13 mouse cellular contexts compared by ENCODE assay signal in the genomic region with DNA sequence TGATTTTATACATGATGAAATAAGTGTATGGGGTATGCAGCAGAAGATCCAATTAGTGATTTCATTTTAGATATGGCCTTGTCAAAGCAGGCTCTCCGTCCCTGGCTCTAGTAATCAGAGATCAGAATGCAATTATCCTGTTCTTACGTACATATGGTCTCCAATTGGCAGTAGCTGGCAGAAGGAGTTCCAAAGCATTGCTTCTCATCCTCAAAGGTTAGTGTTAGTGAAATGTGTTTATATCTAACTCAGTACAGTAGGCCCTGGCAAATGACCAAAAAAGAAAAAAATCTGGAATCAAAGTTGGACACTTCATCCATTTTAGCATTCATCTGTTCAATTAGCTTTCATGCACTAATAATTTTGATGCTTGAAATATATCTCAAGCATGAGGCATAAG.
"Had no signal": no experiment of that assay in that cellular context is flagged by ENCODE, and none has a peak within 500 bp of the region (broad histone marks: within the 10 kb centered on the region; RNA-seq: fewer than 3 reads in every experiment).

No protein-coding gene starts in this region.

- H3K4me2 ChIP-seq: limb, embryonic 12.5 days; liver, embryonic 13.5 days; neural tube, embryonic 12.5 days; stomach, embryonic 15.5 days had no signal

- H3K9me3 ChIP-seq: limb, embryonic 12.5 days; liver, embryonic 13.5 days; neural tube, embryonic 12.5 days; stomach, embryonic 15.5 days had no signal

- H3K36me3 ChIP-seq: limb, embryonic 12.5 days; liver, embryonic 13.5 days; neural tube, embryonic 12.5 days; stomach, embryonic 15.5 days had no signal

- ATAC-seq: liver, postnatal 0 days had no signal

- DNase-seq: kidney, postnatal 10 days; kidney, postnatal 4 days; layer of hippocampus, adult 9-11 months; liver; liver, embryonic 13.5 days; liver, postnatal 0 days; midbrain, embryonic 14.5 days; right cerebral cortex, postnatal 14 days; thymus, adult 2 months; thymus, postnatal 36 days had no signal

- H3K4me1 ChIP-seq: limb, embryonic 12.5 days; liver, embryonic 13.5 days; neural tube, embryonic 12.5 days; stomach, embryonic 15.5 days had no signal

- H3K9ac ChIP-seq: limb, embryonic 12.5 days; liver, embryonic 13.5 days; liver, postnatal 0 days; neural tube, embryonic 12.5 days; stomach, embryonic 15.5 days had no signal

- H3K27ac ChIP-seq: limb, embryonic 12.5 days; liver, embryonic 13.5 days; neural tube, embryonic 12.5 days; stomach, embryonic 15.5 days had no signal

- H3K4me3 ChIP-seq: limb, embryonic 12.5 days; liver, embryonic 13.5 days; neural tube, embryonic 12.5 days; stomach, embryonic 15.5 days had no signal

- H3K27me3 ChIP-seq: limb, embryonic 12.5 days; liver, embryonic 13.5 days; neural tube, embryonic 12.5 days; stomach, embryonic 15.5 days had no signal
